Mouse (Mus musculus): Measurements from ENCODE around the gene Prkag2. TPM values are rescaled to one million over a fixed set of nuclear protein-coding genes. Genes with fewer than 3 reads are reported as not detected.

The Prkag2 gene
- 6.9 and 9.3 TPM in 2 replicates for total RNA-seq (2014; fragmentation: Nextera tagmentation)
- 9.1 and 13.3 TPM in 2 replicates for total RNA-seq (2017)

DNA sequence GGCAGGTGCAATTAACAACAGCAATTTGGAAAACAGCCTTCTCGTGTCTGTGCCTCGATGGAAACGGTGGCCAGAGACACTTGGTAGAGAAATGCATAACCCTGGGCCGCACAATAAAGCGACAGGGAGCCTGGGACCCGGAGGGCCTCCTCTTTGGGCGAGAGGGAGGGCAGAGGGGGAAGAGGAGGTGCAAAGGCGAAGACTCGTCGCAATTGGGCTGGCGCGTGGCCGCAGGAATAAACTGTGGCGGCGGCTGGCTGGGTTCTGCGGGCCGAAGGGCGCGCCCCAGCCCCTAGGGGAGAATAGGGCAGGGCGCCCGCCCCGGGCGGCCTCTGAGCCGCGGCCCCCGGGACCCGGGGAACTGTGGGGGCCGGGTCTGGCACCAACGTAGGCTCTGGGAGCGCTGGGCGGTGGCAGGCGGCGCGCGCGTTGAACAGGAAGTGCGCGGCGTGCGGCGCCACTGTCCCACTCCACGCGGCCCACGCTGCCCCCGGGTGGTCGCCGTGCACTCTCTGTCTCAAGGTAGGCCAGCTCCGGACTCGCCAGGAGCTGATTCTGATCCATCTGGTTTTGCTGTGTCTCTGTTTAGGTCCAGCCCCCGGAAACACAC, at the start of gene Prkag2:
Gene Prkag2 (minus strand): TSS at position 127 of the 610 bp plus-strand sequence.
- peak; percentile 80 for ATAC-seq (replicated peaks; ENCODE audit: low FRiP score, low TSS enrichment, poor library complexity, severe bottlenecking)

DNA sequence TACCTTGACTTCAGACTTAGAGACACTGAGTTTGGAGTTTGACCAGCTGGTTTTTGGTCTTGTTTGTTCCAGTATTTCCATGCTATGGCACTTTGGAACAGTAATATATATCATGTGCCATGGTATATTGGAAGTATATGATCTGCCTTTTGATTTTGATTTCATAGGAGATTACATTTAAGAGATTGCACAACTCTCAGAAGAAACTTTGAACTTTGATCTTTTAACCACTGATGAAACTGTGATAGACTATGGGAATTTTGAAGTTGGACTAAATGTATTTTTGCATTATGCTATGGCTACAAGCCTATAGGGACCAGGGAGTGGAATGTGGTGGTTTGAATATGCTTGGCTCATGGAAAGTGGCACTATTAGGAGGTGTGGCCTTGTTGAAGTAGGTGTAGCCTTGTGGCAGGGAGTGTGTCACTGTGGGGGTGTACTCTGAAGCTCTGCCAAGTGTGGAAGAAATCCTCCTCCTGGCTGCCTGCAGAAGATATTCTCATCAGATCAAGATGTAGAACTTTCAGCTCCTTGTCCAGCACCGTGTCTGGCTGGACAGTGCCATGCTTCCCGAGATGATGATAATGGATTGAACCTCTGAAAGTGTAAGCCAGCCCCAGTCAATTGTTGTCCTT, 49.0 kb upstream of the Prkag2 start:
- ATAC-seq (replicated peaks; ENCODE audit: low FRiP score, low TSS enrichment, poor library complexity, severe bottlenecking), result no peak

DNA sequence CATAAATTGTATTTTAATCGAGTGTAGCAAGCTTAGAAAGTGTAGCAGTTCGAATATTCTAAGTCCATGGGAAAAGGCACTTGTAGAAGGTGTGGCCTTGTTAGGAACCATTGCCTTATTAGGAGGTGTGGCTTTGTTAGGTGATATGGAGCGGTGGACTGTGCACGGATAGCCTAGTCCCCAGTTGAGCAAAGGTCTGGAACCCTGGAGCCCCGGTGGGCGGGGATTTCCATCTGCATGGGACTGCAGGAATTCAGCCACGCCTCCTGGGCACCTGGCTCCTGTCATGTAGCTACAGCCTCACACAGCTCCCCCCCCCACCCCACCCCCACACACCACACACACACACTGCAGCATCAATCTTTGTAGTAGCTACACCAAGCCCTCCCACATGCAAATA, 46.3 kb upstream of the Prkag2 start:
- no peak for ATAC-seq (replicated peaks; ENCODE audit: low FRiP score, low TSS enrichment, poor library complexity, severe bottlenecking)

DNA sequence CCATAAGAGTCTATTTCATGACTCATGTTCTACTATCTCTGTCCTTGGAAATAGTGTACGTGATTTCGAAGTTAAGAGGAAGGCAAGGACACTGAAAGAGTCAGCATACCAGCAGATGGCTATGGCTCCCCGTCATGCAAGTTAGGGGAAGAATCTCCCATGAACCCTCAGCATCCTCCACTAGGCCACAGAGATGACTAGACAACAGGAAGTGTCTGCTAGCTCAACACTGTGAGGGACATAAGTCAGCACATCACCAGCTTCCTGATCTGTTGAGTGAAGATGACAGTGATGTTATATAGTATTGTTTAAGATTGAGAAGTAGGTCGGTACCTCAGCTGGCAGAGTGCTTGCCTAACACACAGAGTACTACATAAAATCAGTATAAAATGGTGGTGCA, 27.4 kb upstream of the Prkag2 start:
- ATAC-seq (replicated peaks; ENCODE audit: low FRiP score, low TSS enrichment, poor library complexity, severe bottlenecking), result no peak

DNA sequence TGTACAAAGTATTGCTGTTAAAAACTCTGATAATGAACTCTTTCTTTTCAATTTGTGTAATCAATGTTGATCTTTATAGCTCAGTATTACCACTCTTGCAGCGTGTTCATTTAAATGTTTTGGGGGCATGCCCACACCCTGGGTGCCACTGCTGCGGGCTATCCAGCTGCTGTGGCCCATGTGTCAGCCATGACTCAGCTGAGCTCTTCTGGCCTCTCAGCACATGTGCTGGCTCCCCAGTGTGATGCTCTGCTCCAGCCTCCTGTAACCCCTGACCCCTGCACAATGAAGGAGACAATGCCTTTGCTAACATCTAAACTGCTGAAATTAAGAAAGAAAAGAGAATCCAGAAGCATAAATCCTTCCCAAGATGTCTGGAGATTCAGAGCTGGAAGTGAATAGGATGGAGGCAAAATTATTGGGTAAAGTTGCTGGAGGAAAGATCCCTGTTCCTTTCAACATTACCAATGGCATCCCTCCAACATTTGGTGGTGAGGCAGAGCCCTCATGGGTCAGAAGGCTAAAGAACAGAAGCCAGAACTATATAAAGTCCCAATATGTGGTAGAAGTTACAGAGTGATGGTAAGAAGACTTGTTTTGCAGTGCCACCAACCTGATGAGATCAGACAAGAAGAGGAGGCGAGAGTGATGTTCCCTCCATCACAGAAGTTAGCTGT, 25.6 kb upstream of the Prkag2 start:
- no peak for ATAC-seq (replicated peaks; ENCODE audit: low FRiP score, low TSS enrichment, poor library complexity, severe bottlenecking)

DNA sequence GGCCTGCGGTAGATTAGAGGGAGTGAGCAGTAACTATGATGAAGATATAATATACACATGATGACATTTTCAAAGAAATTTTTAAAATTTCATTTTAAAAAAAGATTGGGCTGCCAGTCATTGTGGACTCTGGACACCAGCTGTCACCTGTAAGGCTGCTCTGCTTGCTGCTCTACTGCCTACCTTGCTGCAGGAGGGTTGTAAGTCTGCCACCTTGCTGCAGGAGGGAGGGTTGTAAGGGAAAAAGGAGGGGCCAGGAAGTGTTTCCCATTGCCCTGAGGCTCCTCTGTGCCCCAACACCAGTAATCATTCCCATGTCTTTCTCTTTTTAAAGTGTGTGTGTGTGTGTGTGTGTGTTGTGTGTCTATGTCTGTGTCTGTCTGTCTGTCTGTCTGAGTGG, 22.1 kb upstream of the Prkag2 start:
- no peak for ATAC-seq (replicated peaks; ENCODE audit: low FRiP score, low TSS enrichment, poor library complexity, severe bottlenecking)

DNA sequence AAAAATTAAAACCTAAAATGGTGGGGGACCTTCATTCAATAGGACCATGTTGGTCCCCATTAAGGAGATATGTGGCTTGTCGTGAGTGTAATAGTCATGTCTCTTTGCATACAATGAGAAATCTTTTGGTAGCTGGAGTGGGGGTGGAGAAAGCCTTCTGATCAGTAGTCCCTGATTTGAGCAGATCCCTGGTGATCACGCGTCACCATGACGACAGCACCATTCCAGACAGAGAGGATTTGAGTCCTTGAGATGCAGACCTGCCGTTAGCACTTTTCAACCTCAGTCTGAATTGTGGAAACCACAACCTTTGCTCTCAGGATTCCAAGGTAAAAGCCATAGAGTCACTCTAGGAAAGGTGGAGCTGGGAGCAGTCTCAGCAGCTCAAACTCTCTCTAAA, 18.7 kb upstream of the Prkag2 start:
- no peak for ATAC-seq (replicated peaks; ENCODE audit: low FRiP score, low TSS enrichment, poor library complexity, severe bottlenecking)

DNA sequence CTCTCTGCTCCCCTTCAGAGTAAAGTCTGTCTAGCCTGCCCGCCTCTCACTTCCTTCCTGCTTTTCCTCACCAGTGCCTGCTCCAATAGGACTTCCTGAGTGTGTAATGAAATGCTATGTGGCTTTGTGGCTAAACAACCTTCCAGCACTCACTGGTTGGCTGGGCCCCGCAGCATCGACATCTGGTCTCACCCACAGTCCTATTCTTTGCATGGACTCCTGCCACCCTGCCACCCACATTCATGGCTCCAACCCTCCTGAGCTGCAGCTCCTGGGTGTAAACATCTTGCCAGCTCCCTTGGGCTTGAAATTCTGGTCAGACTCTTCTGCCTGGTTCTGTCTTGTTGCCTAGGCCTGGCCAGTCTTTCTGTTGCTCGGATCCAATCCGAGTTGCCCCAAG, 15.6 kb upstream of the Prkag2 start:
- no peak for ATAC-seq (replicated peaks; ENCODE audit: low FRiP score, low TSS enrichment, poor library complexity, severe bottlenecking)

DNA sequence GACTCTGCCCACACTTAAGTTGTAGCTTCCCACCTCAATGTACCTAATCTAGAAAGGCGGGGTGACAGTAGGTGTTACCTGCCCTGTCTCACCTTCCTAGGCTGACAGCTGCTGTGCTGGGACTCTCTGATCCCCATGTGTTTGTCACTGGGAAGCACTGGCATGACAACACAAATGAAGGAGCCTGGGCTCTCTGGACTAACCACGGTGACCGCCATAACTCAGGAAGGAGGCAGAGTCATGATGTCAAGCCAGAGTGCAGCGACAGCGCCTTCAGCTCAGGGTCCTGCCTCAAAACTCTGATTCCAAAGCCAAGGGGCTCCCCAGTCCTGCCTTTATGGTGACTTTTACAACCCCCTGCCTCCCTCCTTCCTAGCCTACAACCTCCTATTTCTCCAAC, 14.8 kb upstream of the Prkag2 start:
- no peak for ATAC-seq (replicated peaks; ENCODE audit: low FRiP score, low TSS enrichment, poor library complexity, severe bottlenecking)

DNA sequence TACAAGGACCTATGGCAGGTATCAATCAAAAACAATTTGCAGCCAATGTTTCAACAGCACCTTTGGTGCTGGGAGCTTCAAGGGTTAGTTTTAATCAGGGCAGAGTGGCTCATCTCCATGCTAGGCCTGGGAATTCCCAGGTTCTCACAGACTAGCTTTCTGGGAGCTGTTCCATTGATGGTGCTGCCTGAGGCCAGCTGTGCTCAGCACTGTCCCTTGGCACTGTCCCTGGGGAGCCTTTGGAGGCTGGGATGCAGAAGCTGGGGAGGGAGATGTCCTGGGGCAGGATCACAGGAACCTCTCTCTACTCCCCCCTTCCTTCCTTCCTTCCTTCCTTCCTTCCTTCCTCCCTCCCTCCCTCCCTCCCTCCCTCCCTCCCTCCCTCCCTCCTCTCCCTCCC, 13.7 kb upstream of the Prkag2 start:
- ATAC-seq (replicated peaks; ENCODE audit: low FRiP score, low TSS enrichment, poor library complexity, severe bottlenecking), result no peak

DNA sequence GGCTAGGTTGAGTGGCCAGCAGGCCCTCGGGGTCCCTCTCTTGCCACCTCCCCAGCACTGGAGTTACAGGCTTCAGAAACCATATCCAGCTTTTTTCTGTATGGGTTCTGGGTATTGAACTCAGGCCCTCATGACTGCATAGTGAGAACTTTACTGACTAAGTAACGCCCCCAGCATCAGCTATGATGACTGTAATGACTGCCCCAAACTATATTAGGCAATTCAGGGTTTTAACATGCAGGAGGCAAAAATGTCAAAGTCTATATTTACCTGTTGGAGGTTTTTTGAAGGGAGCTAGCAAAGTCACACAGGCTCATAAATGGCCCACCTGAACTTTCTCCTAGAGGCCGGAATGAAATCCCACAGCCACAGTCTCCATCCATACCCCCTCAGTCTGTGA, 9.9 kb upstream of the Prkag2 start:
- no peak for ATAC-seq (replicated peaks; ENCODE audit: low FRiP score, low TSS enrichment, poor library complexity, severe bottlenecking)

DNA sequence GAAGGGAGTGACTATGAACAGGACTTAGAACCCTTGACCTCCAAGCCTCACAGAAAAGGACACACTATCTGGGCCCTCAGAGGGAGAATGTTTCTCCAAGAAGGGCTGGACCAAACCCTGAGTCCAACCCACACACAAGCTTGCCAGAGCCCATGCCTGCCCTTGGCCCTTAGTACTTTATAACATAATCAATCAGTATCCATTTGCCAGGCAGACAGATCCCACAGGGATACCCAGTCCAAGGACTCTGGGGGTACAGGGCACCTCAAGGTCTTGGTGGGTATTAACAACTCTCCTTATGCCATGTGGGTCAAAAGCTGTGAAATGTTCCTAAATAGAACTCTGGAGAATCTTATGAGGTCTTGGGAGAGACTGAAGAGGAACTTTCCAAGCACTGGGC, 5.3 kb upstream of the Prkag2 start:
- no peak for ATAC-seq (replicated peaks; ENCODE audit: low FRiP score, low TSS enrichment, poor library complexity, severe bottlenecking)

DNA sequence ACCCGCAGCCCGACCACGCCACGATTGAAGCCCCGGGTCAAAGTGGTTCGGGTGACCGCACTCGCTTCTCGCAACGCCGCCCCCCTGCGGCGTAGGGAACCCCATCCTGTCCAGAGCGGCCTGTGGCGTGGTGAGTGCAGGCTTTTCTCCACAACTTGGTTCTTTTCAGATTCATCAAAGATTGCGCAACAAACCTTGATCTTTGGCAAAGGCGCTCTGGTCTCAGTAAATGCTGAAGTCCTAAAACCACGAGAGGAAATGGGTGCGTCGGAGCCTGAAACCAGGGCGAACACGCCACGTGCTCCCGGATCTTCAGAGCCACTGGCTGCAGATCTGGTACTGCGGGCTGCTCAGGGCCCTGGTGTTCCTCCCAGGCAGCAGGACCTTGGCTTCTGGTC, 683 bp upstream of the Prkag2 start:
- peak; percentile 35 for ATAC-seq (replicated peaks; ENCODE audit: low FRiP score, low TSS enrichment, poor library complexity, severe bottlenecking)

DNA sequence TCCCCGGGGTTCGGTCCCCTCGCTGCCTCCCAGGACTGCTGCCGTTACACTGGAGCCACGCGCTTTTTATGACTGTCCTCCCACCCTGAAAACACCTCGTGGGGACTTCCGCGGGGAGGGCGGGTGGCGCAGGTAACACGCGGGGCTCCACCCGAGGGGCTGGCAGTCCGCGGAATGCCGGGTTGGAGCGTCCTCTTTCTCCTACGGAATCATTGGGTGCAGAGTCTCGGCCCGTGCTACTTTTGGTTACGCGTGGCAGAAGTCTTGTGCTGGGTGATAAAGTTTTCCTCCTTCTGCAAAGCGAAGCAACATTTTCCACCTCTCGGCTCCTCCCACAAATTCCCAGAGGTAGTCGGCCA, 306 bp downstream of the Prkag2 start:
- ATAC-seq (replicated peaks; ENCODE audit: low FRiP score, low TSS enrichment, poor library complexity, severe bottlenecking), result no peak

DNA sequence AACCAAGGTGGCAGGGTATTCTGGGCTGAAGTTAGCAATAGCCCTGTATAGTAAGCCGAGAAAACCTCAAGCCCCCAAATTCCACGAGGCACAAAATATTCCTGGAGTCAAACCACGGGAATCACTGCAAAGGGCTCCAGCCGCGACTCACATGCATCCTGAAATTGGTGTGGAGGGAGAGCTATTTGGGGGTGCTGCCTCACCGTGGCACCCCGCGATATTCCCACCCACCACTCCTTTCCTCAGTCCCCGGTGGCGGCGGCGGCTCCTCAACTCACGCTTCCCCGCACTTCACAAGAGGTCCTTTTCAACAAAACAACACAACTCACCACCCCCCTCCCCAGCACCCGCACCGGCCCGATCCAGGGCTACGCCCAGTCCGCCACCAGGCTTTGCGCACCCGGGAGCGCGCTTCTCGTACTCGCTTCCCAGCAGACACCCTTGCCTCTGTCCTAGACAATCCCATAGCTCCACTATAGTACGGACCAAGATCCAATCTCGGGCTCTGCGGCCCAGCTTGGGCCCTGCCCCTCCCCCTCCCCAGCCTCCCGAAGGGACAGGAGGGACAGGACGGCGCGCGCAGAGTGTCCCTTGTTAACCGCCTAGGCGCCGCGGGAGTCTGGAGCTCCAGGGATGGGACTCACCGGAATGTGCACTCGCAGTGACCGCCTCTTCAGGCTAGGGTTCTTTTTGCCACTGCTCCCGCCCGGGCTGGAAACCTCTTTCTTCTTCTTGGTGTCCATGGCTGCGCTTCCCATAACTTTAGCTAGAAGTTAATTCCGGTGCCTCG, 880 bp downstream of the Prkag2 start:
- 0 out of 2 replicates have a peak, but pooled peaks have one; percentile 27 for ATAC-seq (replicated peaks; ENCODE audit: low FRiP score, low TSS enrichment, poor library complexity, severe bottlenecking)

DNA sequence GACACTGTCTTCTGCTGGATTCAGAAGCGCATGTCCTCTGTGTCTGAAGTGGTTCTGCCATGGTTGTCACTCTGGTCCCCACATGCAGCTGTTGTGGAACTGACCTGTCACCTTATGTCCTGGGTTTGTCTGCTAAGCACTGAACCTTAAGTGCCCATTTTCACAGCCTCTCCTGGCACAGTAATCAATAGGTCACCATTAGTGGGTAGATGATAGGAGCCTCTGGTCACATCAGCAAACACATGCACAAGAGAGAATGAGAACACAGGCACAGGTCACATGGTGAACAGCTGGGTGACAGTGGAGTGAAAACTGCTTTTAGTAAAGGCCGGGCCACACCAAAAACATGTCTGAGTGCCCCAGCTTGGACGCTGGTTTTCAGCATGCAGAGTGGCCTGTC, 2.6 kb downstream of the Prkag2 start:
- no peak for ATAC-seq (replicated peaks; ENCODE audit: low FRiP score, low TSS enrichment, poor library complexity, severe bottlenecking)

DNA sequence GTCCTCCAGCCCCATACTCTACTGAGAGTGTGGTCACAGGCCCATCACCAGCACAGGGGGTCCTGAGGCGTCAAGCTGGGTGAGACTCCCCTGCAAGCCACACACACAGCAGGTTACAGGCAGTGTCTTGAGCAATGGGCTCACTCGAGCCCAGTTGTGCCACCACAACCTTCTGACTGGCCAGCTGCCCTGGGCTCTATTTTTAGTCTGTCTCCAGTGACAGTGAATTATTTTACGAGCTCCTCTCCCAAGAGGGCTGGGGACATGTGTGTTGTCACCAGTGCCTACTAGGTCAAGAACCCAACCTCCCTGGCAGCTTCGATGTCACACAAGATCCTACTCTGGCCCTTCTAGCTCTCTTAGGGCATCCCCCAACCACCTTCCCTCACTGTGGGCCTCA, 4.0 kb downstream of the Prkag2 start:
- no peak for ATAC-seq (replicated peaks; ENCODE audit: low FRiP score, low TSS enrichment, poor library complexity, severe bottlenecking)

DNA sequence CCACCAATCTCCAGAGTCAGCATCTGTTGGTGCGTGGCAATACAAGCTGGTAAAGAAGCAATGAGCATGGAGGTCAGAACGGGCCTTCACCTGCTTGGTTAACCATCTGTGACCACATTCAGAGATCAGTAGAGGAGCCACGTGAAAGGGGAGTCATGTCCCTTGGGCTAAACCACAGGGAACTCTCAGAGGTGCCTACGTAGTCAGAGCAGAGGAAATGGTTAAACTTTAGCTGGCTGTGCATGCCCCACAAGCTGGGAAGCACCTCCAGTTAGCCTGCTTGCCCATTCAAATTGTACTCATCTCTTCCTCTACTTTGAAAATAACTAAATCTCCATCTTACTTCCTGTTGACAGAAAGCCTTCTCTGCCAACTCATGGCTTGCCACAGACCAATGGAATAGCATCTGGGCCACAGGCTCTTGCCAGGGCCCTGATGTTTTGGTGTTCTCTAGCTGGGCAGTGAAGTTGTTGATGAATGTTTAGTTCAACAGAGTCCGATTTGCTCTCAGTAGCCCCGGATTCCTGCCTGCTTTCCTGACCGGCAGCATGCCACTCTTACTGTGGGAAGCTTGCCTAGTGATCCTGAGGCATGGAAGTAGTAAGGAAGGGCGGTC, 7.7 kb downstream of the Prkag2 start:
- no peak for ATAC-seq (replicated peaks; ENCODE audit: low FRiP score, low TSS enrichment, poor library complexity, severe bottlenecking)

DNA sequence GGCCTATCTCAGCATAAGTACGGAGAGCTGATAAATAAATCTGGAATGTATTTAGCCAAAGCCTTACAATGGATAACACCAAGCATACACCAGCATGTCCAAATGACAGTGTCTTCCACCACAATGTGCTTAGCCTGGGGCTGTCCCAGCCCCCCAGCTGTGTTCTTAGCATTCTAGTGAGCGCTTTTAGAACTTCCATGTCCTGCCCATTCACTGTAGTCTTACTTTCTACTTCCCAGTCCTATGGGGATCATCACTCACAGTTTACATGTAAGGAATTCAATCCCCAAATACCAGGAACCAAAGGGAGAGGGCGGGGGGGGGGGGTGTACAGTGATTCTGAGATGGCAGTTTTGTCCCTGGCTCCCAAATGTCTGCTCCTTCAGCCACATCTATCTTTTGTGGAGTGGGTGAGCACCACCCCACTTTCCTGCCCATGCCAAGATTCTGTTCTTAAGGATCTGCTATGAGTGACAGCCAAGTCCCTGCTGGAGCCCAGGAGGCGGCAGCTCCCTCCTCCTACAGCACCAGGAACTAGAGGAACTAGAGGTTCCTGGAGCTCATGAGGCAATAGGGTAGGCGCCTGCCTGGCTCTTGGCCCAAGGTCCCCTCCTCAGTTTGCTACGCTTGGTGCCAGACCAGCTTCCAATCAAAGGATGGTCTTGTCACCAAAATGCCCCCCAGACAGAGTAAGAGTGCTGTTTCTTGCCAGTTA, 11.0 kb downstream of the Prkag2 start:
- ATAC-seq (replicated peaks; ENCODE audit: low FRiP score, low TSS enrichment, poor library complexity, severe bottlenecking), result no peak
